Mouse (Mus musculus) liver, embryonic 13.5 days (tissue): ENCODE data around the gene Arcn1. TPM values are rescaled to one million over a fixed set of nuclear protein-coding genes. Genes with fewer than 3 reads are reported as not detected.

Experiments used
- ATAC-seq: fragments of 200-750 bp; cut with Nextera tagmentation; 2 replicates; pipeline ENCODE4 v1.8.0; 2017; ENCODE audit warnings: low read depth, mild to moderate bottlenecking, moderate number of reproducible peaks, moderate library complexity
- DNase-seq: peaks from one replicate; pipeline ENCODE4 v3.0.0; 2022
- H3K27ac ChIP-seq: fragments of 300-500 bp; sonication (generic); 2 replicates; pipeline ENCODE4 v1.5.1; 2015; ENCODE audit warnings: moderate library complexity, mild to moderate bottlenecking, inconsistent platforms
- H3K27me3 ChIP-seq: fragments of 300-500 bp; sonication (generic); 2 replicates; pipeline ENCODE4 v1.6.1; 2015; ENCODE audit warnings: mild to moderate bottlenecking, inconsistent platforms
- H3K36me3 ChIP-seq: fragments of 300-500 bp; sonication (generic); 2 replicates; pipeline ENCODE4 v1.6.1; 2015; ENCODE audit warnings: mild to moderate bottlenecking, inconsistent platforms
- H3K4me1 ChIP-seq: fragments of 300-500 bp; sonication (generic); replicated peaks from 2 replicates; pipeline ENCODE4 v1.6.1; 2015; ENCODE audit warnings: inconsistent platforms
- H3K4me2 ChIP-seq: fragments of 300-500 bp; sonication (generic); 2 replicates; pipeline ENCODE4 v1.6.1; 2015; ENCODE audit warnings: inconsistent platforms, mild to moderate bottlenecking, moderate library complexity
- H3K4me3 ChIP-seq: fragments of 300-500 bp; sonication (generic); replicated peaks from 2 replicates; pipeline ENCODE4 v1.5.1; 2015; ENCODE audit warnings: mild to moderate bottlenecking, inconsistent platforms
- H3K9ac ChIP-seq: fragments of 300-500 bp; sonication (generic); 2 replicates; pipeline ENCODE4 v1.6.1; 2015; ENCODE audit warnings: mild to moderate bottlenecking, inconsistent platforms
- H3K9me3 ChIP-seq: fragments of 300-500 bp; sonication (generic); replicated peaks from 2 replicates; pipeline ENCODE4 v1.6.1; 2016; ENCODE audit warnings: inconsistent platforms
- WGBS: fragments of 180-500 bp; shearing (Covaris S2); methylation state at CpG from one replicate; pipeline ENCODE4 v1.1.7; 2015; ENCODE audit not compliant: insufficient replicate concordance; 5-methylcytosine and 5-hydroxymethylcytosine counted together
- polyA plus RNA-seq: library from polyadenylated mRNA; unstranded; fragments of >200 nt; fragmentation: Nextera tagmentation; extraction: Ambion mirVana; gene quantifications from 2 replicates; pipeline ENCODE4 v1.2.1, GENCODE M21; 2015

The Arcn1 gene
- polyA plus RNA-seq, 1 experiment from 2014 or later: 87.3 TPM

DNA sequence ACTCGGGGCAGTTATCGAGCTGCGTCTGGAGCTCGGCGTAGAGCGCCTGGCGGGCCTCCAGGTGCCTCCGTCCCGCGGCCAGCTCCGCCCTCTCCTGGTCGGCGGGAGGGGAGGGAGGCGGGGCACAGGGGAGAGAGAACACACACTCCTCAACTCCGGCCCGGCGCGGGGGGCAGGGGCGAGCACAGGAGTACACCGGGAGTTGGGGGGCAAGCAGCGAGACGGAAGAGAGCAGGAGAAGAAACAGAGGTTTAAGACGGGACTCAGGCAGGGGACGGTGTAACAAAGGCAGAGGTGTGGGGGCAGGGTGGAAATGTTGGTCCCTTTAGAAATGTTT is 59.2 kb downstream of the Arcn1 start:
- H3K4me3 ChIP-seq: peak overlapping the region; percentile 40
- 7% methylated on average over 24 of the region's 24 CpGs for WGBS
- H3K4me2 ChIP-seq: peak overlapping the region; percentile 65
- no peaks in the 10 kb centered on the region for H3K36me3 ChIP-seq
- no peaks in the 10 kb centered on the region for H3K9me3 ChIP-seq
- H3K9ac ChIP-seq: peak overlapping the region; percentile 45; the same call in 1 of the 2 replicates
- H3K27ac ChIP-seq: no peak overlapping the region
- peak; percentile 62; the same call in 1 of the 2 replicates for ATAC-seq
- peaks cover 25% of the 10 kb centered on the region for H3K4me1 ChIP-seq
- H3K27me3 ChIP-seq: peaks cover 7% of the 10 kb centered on the region
- no peak for DNase-seq

DNA sequence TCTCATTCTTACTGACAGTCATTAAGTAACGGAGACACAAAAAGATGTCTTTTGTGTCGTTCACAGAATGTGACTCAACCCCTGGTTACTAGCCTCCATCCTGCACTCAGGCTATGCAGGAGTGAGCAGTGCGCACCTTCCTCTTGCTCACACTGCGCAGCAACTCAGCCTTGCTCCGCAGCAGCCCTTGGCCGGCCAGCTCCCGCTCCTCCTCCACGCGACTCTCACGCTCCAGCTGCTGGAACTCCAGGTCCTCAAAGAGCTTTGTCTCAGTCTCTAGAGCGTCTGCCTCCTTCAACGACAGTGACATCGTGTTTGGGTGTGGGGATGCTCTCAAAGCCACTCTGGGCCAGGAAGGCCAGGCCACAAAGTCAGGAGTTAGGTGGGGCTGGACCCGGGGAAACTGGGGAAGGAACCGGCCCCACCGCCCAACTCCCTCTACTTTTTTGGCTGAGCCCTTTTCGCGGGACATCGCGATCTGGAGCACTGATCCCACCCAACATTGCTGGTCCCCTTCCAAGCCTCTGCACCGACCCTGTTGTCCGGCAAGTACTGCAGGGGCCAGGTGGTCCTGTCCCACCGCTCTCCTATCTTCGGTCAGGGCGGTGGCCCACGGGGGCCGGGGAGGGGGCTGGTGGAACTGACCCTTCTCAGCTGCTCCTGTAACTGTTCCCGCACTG is 59.8 kb downstream of the Arcn1 start:
- H3K4me3 ChIP-seq: peak overlapping the region; percentile 40
- ATAC-seq: no peak
- peaks cover 7% of the 10 kb centered on the region for H3K27me3 ChIP-seq
- peak overlapping the region; percentile 45 for H3K9ac ChIP-seq
- H3K4me2 ChIP-seq: peak overlapping the region; percentile 65
- no peak overlapping the region for H3K27ac ChIP-seq
- WGBS: 38% methylated on average over 28 of the region's 28 CpGs
- no peak for DNase-seq
- peaks cover 19% of the 10 kb centered on the region for H3K4me1 ChIP-seq
- H3K36me3 ChIP-seq: no peaks in the 10 kb centered on the region
- no peaks in the 10 kb centered on the region for H3K9me3 ChIP-seq

DNA sequence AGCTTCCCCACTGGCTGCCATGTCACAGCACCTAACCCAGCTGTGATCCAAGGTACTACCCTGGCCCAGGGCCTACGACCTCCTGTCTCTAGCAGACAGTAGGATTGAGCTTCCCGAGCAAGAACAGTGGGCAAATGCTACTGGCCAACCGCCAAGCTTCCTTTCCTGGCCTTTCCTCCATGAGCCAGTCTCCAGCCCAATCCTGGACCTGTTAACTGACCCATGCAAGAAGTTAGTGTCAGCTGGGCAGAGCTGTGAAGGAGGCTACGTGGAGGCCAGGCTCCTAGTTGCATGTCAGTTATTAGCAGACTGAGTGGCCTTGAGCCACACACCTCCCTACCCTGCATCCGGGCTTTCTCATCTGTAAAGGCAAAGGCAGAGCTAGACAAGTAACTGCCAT is 67.9 kb downstream of the Arcn1 start:
- 0 out of 2 replicates have a peak, but pooled peaks cover 4% of the 10 kb centered on the region for H3K36me3 ChIP-seq

DNA sequence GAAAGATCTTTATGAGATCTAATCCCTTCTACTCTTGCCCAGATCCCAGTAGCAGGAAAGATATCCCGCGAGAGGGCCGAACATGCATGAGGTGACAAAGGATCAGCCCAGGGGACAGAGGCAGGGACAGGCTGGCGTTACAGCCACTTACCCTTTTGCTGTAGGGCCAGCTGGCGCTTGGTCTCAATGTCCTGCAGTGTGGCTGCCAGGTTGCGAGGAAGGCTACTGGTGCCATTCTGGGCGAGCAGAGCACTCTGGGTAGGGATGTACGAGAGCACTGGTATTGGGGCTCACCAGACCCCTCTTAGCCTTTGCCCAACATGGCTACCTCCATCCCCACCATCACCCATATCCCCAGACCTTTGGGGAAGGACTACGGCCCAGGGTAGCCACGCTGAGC is 68.4 kb downstream of the Arcn1 start:
- no peaks in the 10 kb centered on the region for H3K4me1 ChIP-seq
- H3K27me3 ChIP-seq: no peaks in the 10 kb centered on the region
- WGBS: 77% methylated on average over 10 of the region's 10 CpGs

More for the DNA sequence above, 67.9 kb downstream of the Arcn1 start:
- DNase-seq: no peak
- no peak for ATAC-seq
- Histone ChIP-seq H3K27ac (no peak overlapping the region), H3K9me3 (no peaks in the 10 kb centered on the region), H3K9ac (no peak overlapping the region), H3K4me1 (no peaks in the 10 kb centered on the region), H3K4me2 (no peak overlapping the region), H3K27me3 (no peaks in the 10 kb centered on the region), H3K4me3 (no peak overlapping the region)
- 70% methylated on average over 5 of the region's 5 CpGs for WGBS

GRCm38 (mm10) chr9:44697866-44698265 is 69.8 kb downstream of the Arcn1 start:
- Histone ChIP-seq H3K27me3 (no peaks in the 10 kb centered on the region), H3K27ac (no peak overlapping the region), H3K9me3 (no peaks in the 10 kb centered on the region), H3K36me3 (0 out of 2 replicates have a peak, but pooled peaks cover 11% of the 10 kb centered on the region), H3K4me3 (no peak overlapping the region), H3K9ac (no peak overlapping the region), H3K4me1 (no peaks in the 10 kb centered on the region), H3K4me2 (no peak overlapping the region)
- WGBS: 89% methylated on average over 16 of the region's 16 CpGs
- DNase-seq: no peak
- no peak for ATAC-seq

More for the DNA sequence above, 68.4 kb downstream of the Arcn1 start:
- ATAC-seq: no peak
- no peak overlapping the region for H3K27ac ChIP-seq
- no peak overlapping the region for H3K4me2 ChIP-seq
- DNase-seq: no peak
- H3K9me3 ChIP-seq: no peaks in the 10 kb centered on the region
- no peak overlapping the region for H3K4me3 ChIP-seq
- 0 out of 2 replicates have a peak, but pooled peaks cover 4% of the 10 kb centered on the region for H3K36me3 ChIP-seq
- H3K9ac ChIP-seq: no peak overlapping the region

DNA sequence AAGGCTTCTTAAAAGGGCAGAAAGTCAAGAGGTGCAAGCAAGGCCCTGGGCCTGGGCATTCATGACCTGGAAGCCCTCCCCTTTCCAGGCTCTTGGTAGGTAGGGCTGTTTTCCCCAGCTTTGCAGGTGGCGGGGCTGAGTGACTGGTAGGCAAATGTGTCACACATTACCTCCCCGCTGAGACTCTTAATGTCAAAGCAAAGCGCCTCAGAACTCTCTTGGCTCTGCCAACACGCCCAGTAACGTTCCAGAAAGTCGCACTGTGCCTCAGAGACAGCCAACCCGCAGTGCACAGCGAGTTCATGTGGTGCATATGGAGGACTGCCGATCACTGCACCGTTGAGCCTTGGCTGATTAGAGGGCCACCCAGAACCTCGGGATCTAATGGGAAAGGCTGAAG is 74.6 kb downstream of the Arcn1 start:
- no peak overlapping the region for H3K4me2 ChIP-seq
- ATAC-seq: no peak
- WGBS: 76% methylated on average over 11 of the region's 11 CpGs

DNA sequence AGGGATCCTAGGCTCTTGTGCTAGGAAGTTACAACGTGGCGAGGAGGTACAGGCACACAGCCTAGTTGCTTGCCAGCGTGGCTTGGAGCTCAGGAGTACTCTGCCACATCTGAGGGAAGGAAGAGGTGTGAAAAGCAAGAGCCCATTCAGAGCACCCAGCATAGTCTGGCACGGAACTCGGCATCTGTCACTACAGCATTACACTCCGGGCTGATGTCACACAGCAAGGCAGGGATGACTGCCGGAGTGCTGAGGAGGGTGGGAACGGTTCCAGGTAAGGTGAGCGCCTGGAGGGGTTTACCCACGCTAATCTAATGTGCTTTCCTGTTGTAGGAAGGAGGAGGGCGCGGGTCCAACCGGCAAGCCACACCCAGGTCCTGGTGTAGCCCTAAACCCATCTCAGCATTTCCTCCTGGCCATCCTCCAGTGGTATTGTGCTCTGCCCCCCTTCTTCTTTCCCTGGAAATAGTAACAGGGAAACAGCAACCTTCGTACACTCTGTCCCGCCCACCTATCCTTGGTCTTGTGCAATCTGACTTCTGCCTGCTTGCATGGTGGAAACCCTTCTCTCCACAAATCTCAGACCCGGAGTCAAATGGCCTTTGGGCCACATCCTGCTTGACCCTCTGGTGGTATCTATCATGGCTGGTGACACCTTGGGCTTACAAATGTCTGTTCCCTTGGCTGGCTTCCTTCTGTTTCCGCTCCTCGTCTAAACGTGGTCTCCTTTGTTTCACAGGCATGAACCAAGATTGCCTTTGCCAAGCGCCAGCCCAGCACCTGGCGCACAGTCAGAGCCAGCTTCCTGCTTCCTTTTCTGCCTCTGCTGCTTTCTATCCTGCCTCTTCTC is 75.7 kb downstream of the Arcn1 start:
- 54% methylated on average over 21 of the region's 21 CpGs for WGBS

More for the DNA sequence above, 74.6 kb downstream of the Arcn1 start:
- Histone ChIP-seq H3K36me3 (0 out of 2 replicates have a peak, but pooled peaks cover 11% of the 10 kb centered on the region), H3K4me1 (peaks cover 19% of the 10 kb centered on the region), H3K9ac (no peak overlapping the region), H3K27ac (no peak overlapping the region), H3K9me3 (no peaks in the 10 kb centered on the region), H3K4me3 (no peak overlapping the region), H3K27me3 (no peaks in the 10 kb centered on the region)
- no peak for DNase-seq

More for the DNA sequence above, 75.7 kb downstream of the Arcn1 start:
- Histone ChIP-seq H3K4me3 (no peak overlapping the region), H3K27me3 (no peaks in the 10 kb centered on the region), H3K4me1 (peaks cover 19% of the 10 kb centered on the region), H3K27ac (no peak overlapping the region), H3K9ac (no peak overlapping the region), H3K36me3 (0 out of 2 replicates have a peak, but pooled peaks cover 7% of the 10 kb centered on the region), H3K4me2 (no peak overlapping the region), H3K9me3 (no peaks in the 10 kb centered on the region)
- DNase-seq (no peak), ATAC-seq (peak; percentile 47)

Other genes with a start within 250 kb of the Arcn1 start
- gene Cxcr5, start 206.0 kb downstream of the Arcn1 start, polyA plus RNA-seq: 0.09 TPM in 1 of 2 replicates, not detected in the other
- 7.2 and 8.2 TPM in 2 replicates for gene Ddx6, start 163.0 kb downstream of the Arcn1 start, polyA plus RNA-seq
- not detected in 2 replicates for gene Treh, start 94.6 kb downstream of the Arcn1 start, polyA plus RNA-seq
- gene Phldb1, start 32.6 kb downstream of the Arcn1 start, polyA plus RNA-seq: 2.1 and 3.2 TPM in 2 replicates
- 21.7 and 22.4 TPM in 2 replicates for gene Ift46, start 63 bp upstream of the Arcn1 start, polyA plus RNA-seq
- 1.3 TPM in 2 replicates for gene Tmem25, start 31.5 kb upstream of the Arcn1 start, polyA plus RNA-seq
- gene Ttc36, start 35.2 kb upstream of the Arcn1 start, polyA plus RNA-seq: 31.8 and 33.9 TPM in 2 replicates
- 3.8 and 4.0 TPM in 2 replicates for gene Kmt2a, start 113.5 kb upstream of the Arcn1 start, polyA plus RNA-seq
- 546 and 569 TPM in 2 replicates for gene Atp5l, start 152.9 kb upstream of the Arcn1 start, polyA plus RNA-seq
- 10.5 and 13.2 TPM in 2 replicates for gene Ube4a, start 197.8 kb upstream of the Arcn1 start, polyA plus RNA-seq
- gene Cd3g, start 212.6 kb upstream of the Arcn1 start, polyA plus RNA-seq: 0.18 and 0.27 TPM in 2 replicates
- not detected in 2 replicates for gene Cd3d, start 213.9 kb upstream of the Arcn1 start, polyA plus RNA-seq
- not detected in 2 replicates for gene Cd3e, start 241.8 kb upstream of the Arcn1 start, polyA plus RNA-seq